Mouse (Mus musculus): ENCODE results near the gene Fnip2.

Gene Fnip2

DNA sequence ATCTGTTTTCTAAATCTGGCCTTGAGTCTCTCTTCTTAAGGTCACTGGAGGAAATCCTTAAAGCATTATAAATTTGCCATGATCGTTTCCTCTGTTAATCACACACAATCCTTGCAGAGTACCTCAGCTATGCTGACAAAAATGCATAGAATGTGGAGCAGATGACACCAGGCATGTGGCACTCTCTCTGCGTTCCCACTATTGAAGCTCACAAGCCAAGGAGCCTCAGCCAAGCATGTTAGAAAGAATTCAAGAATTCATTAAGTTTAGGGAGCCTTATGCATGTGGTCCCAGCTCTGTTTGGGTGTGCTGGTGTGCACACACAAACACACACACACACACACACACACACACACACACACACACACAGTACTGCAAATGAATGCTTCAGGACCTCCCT is 155.9 kb downstream of the Fnip2 start:
- no peak for DNase-seq

DNA sequence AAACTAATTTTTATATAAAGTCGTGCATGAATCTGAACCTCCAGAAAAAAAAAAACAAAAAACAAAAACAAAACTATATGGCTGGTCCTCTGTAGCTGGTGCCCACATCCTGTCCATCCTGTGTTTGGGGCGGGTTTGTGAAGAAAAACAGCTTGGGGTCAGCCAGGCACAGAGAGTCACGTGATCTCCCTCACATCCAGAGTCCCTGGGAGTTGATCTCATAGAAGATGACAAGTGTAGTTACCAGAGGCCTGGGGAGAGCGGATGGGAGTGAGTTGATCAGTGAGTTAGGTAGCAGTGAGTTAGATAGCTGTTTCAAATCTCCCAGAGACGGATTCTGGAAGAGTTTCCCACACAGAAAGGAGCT is 157.0 kb downstream of the Fnip2 start:
- DNase-seq: no peak

DNA sequence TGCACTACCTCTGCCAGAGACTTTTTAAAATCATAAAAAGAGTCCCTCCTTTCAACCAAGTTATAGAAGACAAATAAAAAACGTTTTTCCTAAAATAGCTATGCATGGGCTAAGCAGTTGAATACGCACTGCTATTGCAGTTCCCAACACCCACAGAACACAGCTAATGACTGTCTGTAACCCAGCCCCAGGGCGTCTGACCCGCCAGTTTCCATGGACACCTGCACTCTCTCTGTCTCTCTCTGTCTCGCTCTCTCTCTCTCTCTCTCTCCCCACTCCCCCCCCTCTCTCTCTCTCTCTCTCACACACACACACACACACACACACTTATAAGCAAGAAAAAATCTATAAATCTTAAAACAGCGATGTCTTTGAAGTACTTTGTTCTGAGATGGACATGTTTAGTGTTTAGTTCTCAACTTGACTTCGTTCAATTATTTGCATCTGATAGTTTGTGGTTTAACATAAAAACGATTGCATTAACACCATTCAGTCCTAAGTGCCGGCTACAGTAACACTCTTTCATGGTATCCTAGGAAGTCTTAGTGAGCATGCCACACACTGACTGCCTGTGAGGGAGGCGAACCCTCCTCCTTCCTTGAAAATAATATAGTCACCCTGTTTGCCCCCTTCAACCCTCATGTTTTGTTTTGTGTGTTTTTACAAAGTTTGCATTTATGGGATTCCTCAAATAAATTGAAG is 157.5 kb downstream of the Fnip2 start:
- DNase-seq: no peak

DNA sequence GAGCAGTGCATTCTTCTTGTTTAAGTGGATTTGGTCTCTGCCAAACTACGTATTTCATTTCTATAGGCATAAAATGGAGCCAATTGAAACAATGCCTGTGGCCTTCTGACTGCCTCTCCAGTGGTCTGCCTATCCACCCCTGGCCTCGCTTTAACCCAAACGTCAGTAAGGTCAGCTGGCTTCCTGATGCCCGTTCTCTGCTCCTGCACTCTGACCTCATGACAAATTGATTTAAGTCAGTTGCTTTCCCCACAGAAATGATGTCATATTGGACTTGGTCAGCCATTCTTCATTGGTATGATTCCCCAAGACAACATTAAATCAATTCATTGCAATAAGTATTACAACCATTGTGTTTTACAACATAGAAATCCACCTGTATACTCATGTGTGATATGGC is 159.1 kb downstream of the Fnip2 start:
- DNase-seq: no peak

All from cerebellum, postnatal 25 days (tissue).